Mouse (Mus musculus): ENCODE results near the gene Cacna2d3. TPM values are rescaled to one million over a fixed set of nuclear protein-coding genes. Genes with fewer than 3 reads are reported as not detected.

Gene Cacna2d3
- total RNA-seq, 4 experiments from 2014 or later, result 0.50 to 1.2 (median 0.91) TPM

DNA sequence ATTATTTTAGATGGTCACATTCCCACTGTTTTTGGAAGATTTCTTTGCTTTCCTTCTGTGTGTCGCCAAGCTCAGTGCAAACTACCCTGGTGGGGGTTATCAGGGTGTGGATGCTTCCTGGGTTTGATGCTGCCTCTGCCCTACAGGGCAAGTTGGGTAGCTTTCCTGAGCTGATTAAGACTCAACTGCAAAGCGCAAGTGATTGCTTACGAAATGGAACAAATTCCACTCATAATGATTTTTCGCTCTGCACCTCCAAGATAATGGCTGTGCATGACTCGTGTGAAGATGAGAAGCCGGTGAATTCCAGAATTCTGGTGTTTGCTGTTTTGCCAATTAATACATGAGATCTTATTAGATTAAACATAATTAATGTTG lies 557.0 kb downstream of the Cacna2d3 start:
- DNase-seq (ENCODE audit: low spot score), result no peak

DNA sequence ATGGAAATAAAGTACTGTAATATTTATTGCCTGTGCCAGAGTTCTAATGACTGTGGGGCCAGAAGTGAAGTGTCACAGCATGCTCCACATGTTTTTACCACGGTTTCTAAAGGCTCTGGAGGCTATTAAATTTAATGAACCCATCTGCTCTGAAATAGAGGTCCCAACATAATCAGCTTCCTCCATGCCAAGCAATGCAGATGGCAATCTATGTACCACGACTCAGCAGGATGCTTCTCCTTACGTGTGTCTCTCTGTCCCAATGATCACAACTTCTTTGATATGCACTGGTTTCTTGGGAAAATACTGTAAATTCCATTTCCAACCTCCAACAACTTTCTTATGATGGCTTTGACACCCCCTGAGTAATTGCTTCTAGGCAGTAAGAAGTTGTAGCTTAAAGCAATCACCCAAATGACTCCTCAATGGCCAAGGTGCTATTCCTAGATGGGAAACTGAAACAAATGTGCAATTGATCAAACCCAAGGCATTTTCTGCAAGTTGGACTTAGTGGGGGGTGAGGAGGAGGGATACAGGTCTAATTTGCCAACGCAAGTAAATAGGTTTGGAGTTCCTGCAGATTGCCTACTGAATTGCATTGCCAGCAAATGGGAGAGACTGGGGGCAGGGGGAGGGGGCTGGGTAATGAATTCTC lies 557.5 kb downstream of the Cacna2d3 start:
- DNase-seq (ENCODE audit: low spot score), result no peak

DNA sequence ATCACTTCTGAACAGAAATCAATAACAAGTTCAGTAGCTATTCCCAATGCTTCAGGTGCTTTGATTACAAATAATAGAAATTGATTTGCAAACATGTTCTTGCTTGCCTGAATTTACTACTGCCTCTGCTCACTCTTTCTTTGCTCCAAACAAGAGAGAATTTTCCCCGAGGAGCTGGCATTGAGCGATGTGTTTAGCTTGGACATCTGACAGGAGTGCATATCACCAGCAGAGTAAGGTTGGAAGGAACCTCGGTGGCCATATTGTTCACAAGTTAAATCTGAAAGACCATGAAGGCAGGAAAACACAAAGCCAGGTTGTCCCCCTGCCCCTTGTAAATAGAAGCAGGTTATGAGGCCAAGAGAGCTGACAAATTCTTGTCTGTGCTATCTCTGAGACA lies 561.9 kb downstream of the Cacna2d3 start:
- DNase-seq (ENCODE audit: low spot score), result no peak

DNA sequence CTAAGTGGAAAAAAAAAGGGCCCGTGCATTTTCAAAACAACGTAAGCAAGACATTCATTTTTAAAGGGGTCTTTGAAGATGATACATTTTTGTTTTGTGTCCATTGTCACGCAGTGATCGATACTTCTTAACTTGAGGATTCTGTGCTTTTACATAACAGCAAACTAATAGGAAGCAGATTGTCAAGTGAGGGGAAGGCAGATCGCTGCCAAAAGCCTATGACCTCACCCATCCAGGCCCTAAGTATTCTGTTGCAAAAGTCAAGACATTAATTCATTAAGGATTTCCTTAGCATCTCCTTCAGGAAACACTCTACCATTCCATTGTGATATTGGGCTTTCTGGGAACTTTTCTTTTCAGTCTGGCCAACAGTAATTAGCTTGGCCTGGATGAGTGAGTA lies 564.6 kb downstream of the Cacna2d3 start:
- no peak for DNase-seq (ENCODE audit: low spot score)

DNA sequence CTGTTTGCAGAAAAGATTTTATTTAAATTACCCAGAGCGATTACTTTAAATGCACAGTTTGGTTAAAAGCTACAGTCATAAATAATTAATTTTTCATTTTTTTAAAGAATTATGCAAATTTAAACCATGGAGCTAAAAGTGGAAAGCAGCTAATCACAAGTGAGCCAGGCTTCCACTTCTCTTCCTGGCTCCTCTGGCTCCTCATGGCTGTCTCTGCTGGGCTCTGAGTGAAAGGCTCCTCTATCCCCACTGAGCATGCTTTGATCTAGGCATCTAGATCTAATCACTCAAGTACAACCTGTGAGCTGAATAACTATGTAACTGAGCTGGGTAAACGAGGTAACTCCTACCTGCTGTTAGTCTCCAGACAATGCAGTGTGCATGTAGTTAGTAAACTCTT lies 577.5 kb downstream of the Cacna2d3 start:
- DNase-seq (ENCODE audit: low spot score), result no peak

DNA sequence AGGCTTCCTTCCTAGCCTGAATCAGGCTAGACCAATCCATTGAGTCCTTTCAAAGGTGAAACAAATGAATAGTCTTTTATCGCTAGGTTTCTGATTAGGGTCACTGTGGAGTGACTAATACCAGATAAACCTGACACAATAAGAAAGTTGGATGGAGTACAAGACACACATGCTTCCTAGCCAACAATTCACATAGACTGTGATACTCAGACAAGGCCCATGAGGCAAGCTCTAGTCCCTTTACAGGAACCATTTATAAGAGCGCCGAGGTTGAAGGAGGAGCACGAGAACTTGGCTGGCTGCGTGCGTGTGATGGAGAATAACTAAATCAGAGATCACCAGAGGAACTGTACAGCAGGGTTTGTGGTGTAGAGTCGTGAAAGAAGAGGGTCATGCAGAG lies 584.0 kb downstream of the Cacna2d3 start:
- DNase-seq (ENCODE audit: low spot score), result peak; percentile 26

DNA sequence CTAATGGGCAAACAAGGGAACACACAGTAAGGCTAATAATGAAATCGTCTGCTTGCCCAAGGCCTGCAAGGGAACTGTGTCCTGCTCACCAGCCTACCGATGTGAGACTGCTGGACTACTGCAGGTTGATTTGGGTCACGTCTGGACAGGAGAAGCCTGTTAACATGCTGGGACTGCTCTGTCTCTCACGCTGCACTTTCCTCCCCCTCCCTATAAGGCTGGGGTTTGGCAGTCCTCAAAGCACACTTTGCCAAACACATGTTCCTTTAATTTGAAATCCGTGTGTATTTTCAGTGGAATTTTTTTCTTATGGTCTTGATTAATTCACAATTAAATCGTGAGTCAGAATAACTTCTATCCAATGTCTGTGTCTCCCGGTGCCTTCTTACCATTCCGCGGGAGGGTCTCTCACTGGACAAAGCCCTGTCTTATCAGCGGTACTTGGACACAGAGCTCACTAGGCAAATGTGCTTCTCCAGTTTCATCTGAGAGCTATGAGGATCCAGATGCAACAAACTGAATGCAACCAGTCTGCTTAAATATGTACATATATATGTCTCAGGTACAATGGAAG lies 584.6 kb downstream of the Cacna2d3 start:
- peak; percentile 6 for DNase-seq (ENCODE audit: low spot score)

DNA sequence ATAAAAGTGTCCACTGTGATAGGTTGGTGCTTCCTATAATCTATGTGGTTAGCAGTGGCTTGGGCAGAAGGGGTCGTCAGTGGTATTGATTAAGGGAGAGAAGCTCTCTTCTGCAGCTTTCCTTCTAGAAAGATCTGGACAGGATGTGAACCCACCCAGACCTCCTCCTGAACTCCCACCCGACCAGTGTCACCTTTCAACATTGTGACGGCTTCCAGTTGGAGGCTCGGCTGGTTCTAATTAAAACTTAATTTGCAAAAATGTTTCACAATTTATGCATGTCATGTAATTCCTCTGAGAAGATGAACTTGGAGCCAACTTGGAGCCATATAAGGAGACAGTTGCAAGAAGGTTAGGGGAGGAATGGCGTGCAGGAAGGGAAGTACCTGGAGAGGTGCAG lies 586.8 kb downstream of the Cacna2d3 start:
- no peak for DNase-seq (ENCODE audit: low spot score)

DNA sequence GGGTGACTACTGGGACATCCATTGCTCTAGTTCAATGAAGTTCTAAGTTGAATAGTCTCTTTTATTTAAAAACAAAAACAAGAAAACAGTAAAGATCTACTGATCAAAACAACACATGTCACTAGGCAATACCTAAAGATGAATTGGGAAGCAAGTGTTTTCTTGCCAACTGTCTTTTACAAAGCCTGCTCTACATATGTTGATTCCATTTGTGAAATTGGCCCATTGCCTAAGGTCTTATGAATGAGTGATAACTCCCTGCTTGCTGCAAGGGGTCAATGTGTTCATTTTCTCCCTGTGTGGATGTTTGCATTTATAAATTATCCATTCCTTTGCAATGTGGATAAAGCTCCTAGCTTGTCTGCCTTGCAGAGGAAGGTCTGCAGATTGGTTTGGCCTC lies 591.2 kb downstream of the Cacna2d3 start:
- DNase-seq (ENCODE audit: low spot score), result no peak

DNA sequence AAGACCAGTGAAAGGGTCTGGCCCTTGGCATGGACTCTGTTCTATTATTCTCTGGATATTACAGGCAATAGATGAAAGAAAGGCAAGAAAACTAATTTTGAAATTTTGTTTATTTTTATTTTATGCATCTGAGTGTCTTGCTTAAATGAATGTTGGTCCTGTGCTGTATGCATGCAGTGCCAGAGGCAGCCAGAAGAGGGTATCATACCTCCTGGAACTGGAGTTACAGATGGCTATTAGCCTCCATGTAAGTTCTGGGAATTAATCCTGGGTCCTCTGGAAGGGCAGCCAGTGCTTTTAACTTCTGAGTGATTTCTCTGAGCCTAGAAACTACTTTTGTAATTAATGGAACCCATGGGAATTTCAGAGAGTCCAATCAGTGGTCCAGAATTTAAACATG lies 597.8 kb downstream of the Cacna2d3 start:
- DNase-seq (ENCODE audit: low spot score), result no peak

DNA sequence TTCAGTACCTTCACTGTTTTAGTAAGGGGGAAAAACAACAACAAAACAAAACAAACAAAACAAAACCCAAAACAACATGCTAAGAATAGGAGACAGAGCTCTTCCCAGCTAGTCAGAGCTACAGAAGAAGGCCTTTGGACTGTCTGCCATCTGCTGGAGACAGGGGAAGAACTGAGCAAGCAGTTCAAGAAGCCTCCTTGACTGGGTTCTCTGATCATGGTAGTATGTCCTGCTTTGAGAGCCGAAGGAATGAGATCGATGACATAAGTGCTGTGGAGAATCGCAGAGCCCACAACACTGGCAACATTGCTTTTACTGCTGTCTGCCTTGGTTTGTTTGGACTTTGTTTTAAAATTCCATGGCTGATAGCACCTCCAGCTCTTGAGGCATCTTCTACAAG lies 598.9 kb downstream of the Cacna2d3 start:
- no peak for DNase-seq (ENCODE audit: low spot score)

DNA sequence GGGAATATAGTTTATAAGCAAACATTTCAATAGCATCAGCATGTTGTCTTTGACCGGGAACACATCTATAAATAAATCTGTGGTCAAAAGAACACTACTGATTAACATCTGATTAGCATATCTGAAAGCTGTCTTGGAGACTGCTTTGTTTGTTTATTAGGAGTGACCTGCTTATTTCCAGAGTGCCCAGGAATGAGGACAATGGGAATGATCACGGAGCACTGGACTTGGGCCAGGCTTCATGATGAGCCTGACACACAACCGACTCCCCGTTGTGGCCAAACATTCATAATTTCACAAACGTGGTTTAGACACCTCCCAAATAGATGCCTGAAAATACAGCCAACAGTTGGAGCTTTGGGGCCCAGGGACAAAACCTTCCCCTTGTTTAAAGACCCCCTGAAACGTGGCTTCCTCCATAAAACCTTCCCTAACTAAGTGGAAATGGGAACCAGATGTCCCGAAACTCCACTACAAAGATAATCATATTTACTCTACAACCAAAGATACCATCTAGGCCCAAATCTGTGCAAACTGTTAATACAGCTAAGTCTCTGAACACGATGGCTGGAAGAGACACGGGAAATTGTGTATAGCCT lies 607.7 kb downstream of the Cacna2d3 start:
- no peak for DNase-seq (ENCODE audit: low spot score)

DNA sequence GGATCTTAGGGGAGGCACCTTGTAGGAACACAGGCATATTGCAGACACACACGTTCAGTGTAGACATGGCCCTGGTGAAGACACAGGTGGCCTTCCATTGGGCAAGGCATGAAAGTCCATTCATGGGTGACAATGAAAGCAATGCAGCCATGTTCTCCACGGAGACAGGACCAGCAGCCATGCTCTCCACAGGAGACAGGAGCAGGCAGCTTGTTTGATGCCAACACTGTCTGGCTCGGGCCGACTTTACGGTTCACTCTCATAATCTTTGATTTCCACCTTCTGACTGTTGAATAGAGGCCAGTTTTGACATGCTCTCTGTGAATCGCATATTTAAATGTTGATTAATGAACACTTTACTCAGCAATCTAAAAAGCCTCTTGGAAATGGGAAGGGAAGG lies 610.0 kb downstream of the Cacna2d3 start:
- DNase-seq (ENCODE audit: low spot score), result no peak

DNA sequence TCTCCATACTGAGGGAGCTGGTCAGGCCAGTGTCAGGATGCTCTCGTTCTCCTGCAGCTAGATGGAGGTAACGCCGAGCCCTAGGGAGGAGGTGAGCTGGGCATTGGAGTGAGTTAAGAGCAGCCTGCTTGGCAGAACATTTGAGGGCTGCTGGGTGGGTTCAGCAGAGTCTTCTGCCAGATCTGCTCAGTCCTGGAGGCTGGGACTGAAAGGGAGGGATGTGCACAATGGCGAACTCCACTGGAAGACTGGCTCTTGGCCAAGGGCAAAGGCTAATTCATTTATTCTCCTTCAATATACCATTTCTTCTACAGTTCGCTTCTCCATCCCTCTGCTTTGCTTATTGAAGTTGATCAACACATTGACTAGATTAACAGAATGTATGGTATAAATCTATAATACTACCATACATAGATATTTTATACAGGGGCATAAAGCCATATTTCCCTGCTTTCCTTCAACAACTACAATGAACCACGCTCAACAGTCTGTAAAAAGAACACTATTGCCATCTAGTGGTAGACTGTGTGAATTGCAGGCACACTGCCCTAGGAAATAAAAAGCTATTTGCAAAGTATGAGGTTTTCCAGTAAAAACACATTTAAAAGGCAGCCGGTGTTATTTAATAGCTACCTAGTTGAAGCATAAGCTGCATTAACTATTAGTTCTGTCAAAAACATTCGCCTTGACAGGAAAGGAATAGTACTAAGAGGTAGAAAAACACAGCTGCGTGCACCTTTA lies 611.1 kb downstream of the Cacna2d3 start:
- peak; percentile 7 for DNase-seq (ENCODE audit: low spot score)

DNA sequence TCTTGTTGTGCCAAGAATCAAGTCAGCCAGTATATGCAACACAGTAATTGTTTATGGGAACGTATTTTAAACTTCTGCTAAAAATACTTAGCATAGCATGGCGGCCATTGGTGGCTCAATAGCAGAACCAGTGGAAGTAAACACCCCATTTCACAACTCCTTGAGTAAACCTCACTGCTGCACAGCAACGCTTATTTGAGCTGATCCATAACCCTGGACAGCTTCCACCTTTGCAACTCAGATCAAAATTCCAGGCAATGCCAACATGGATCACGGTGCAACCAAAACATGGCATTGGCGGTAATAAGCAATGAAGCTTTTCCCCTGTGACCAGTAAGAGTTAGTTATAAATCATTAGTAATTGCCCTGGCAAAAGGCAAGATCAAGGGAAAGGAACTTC lies 614.2 kb downstream of the Cacna2d3 start:
- DNase-seq (ENCODE audit: low spot score), result no peak

DNA sequence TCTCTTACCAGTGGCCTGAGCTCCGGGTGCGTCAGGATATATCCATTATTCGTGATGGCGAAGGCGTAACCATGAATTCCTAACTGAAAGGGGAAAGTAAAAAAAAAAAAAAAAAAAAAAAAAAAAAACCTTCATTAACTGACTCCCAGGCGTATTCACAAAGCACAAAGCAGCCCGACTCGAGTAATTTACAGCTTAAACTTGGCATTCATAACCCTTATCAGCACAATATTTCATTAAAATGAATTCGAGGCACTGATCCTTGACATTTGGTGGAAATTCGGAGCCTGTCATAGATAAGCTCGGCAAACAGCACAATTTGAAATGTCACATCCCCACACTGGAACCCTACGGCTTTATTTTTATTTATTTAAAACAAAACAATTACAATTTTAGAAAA lies 623.9 kb downstream of the Cacna2d3 start:
- DNase-seq (ENCODE audit: low spot score), result no peak

DNA sequence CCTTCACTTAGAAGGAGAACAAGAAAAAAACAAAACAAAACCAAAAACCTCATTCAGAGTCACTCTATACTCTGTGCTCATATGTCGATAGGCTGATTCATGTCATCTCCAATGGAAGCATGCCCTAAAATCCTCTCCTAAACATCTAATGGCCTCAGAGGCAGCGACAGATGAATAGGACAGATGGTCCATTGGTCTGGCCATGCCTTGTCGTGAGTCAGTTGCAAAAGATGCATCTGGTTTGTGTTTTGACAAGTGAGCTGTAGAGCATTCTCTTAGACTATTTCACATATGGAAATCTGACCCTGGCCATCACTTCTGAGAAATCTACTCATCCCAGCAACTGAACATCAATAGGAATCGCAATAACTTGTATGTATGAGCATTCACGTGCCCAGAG lies 626.2 kb downstream of the Cacna2d3 start:
- no peak for DNase-seq (ENCODE audit: low spot score)

DNA sequence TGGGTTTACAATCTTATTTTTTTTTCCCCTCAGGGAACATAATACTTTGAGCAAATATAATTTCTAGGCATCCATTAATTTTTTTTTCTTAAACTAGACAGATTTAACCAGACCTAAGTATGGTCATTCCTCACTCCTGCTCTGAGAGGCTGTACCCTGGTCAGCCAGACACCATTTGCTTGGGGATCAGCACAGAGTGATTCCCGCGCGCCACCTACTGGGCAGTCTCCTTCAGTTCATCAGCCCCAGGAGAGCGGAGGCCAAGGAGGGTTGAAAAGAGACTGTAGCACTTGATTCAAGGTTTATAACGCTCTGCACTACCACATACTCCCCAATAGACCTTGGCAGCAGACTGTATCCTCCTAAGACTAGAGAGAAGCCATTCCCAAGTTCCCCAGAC lies 631.6 kb downstream of the Cacna2d3 start:
- peak; percentile 54 for DNase-seq (ENCODE audit: low spot score)

DNA sequence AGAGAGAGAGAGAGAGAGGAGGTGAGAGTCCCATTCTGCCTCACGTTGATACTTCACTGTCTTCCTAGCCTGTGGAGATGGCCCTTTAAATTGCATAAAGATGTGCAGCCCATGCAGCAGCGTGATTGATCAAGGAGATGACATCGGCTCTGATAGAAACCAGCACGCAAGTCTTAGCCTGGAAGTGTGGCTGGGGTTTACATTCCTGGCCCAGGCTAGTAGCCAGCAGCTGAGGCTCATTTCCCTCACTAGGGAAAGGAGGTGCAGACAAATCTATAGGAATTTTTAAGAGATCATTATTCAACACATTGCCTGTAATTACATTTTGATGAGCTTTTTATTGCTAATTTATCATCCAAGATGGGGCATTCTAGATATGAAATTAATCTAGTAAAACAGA lies 635.1 kb downstream of the Cacna2d3 start:
- DNase-seq (ENCODE audit: low spot score), result no peak

DNA sequence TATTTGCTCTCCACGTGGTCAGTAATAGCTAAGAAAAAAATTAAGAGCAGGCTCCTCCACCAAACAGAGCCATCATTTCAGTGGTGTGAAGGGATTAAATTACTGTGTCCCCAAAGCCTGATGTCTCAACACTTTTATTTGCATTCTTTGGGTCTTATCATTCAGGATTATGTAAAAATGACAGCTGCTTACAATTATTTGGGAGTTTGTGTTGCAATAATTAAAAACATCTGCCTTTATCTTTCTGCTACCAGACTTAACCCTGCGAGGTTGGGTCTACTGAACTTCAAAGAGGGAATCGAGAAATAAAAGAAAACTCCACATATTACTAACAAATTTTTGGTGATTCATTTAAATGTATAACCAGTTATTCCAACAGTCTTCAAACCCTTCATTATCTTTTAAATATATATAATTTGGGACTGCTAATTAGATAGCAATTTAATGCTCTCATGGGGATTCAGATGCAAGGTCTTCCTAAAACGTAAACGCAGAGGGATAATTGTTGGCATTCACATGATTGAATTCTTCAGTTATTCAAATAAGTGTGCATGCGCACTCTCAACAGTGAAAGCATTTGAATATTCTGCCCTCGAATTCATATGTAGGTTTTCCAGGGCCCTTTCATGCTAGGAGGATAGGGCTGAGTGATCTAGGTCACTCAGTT lies 636.0 kb downstream of the Cacna2d3 start:
- no peak for DNase-seq (ENCODE audit: low spot score)

DNA sequence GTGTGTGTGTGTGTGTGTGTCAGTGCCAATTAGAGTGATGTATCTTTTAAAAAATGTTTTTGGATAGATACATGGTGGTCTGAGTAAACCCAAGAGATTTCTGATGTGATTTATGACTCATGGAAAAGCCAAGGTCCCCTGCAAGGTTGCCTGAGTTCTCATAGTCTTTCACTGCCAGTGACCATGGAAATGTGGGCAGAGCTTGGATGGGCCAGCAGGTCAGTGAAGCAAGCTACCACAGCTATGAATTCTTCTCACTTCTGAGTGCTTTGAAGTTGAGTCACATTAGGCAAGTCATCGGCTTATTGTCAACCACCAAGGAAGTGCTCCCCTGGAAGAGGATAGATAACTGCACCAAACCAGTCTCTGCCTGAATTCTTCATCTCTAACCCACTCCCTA lies 639.5 kb downstream of the Cacna2d3 start:
- DNase-seq (ENCODE audit: low spot score), result no peak

DNA sequence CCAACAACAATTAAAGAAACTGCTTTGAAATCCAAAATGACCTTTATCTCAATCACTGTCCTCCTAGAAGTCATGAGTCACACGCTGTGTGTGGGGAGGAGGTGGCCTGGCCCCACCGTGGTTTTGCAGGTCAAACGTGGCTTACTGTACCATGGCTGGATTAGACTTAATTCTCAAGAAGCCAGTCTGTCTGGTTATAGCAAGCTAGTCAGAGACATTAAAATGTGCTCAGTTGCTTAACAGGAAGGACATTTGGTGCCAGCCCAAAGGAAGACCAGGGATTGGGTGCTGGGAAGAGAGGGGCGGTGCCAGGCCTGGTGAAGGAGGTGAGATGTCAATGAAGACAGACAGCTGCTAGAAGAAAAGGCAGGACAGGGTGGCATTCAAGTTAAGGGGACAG lies 641.0 kb downstream of the Cacna2d3 start:
- DNase-seq (ENCODE audit: low spot score), result no peak

All from heart, adult 8-10 months (tissue).